11 mouse cellular contexts compared by ENCODE assay signal in genomic region chr1:165804133-165804532, GRCm38 (mm10). TPM values are rescaled to one million over a fixed set of nuclear protein-coding genes. Genes with fewer than 3 reads are reported as not detected.
"Had no signal": no experiment of that assay in that cellular context is flagged by ENCODE, and none has a peak within 500 bp of the region (broad histone marks: within the 10 kb centered on the region; RNA-seq: fewer than 3 reads in every experiment).

No protein-coding gene starts in this region.

- DNase-seq: liver, embryonic 13.5 days; liver, postnatal 0 days; lung, adult 2 months; lung, postnatal 14 days; lung, postnatal 36 days; right cerebral cortex, postnatal 14 days; thymus, postnatal 36 days had no signal

- ATAC-seq: liver, postnatal 0 days; lung, postnatal 0 days; midbrain, embryonic 13.5 days; midbrain, embryonic 15.5 days had no signal

RNA-seq across cellular contexts. Expression of gene Cd247, which starts 15.7 kb away (rescaled TPM):
- total RNA-seq: midbrain, postnatal 0 days had no signal
